Mouse (Mus musculus) frontal cortex, adult 2 months (tissue): ENCODE data around the gene P3h3. TPM values are rescaled to one million over a fixed set of nuclear protein-coding genes. Genes with fewer than 3 reads are reported as not detected.

Experiments used
- polyA plus RNA-seq: library from polyadenylated mRNA; depleted of rRNA; stranded (reverse); fragments of >200 nt; gene quantifications from 2 replicates; pipeline ENCODE4 v1.2.3, GENCODE M21; 2012; rRNA removed

Gene P3h3
- polyA plus RNA-seq, 1 experiment = 83.2 TPM

Other genes with a start within 250 kb of the P3h3 start
- gene C1s2, start 221.7 kb downstream of the P3h3 start, polyA plus RNA-seq = 0.59 and 0.62 TPM in 2 replicates
- gene Lpcat3, start 194.7 kb downstream of the P3h3 start, polyA plus RNA-seq = 43.0 and 45.9 TPM in 2 replicates
- 62.4 and 68.0 TPM in 2 replicates for gene Emg1, start 145.6 kb downstream of the P3h3 start, polyA plus RNA-seq
- 107 and 108 TPM in 2 replicates for gene Phb2, start 145.4 kb downstream of the P3h3 start, polyA plus RNA-seq
- 5.1 and 7.1 TPM in 2 replicates for gene Ptpn6, start 119.0 kb downstream of the P3h3 start, polyA plus RNA-seq
- 383 and 401 TPM in 2 replicates for gene Grcc10, start 116.4 kb downstream of the P3h3 start, polyA plus RNA-seq
- gene Gm45234, start 101.7 kb downstream of the P3h3 start, polyA plus RNA-seq = not detected in 2 replicates
- gene Atn1, start 101.2 kb downstream of the P3h3 start, polyA plus RNA-seq = 75.6 and 84.2 TPM in 2 replicates
- 822 and 850 TPM in 2 replicates for gene Eno2, start 88.1 kb downstream of the P3h3 start, polyA plus RNA-seq
- gene Lrrc23, start 78.0 kb downstream of the P3h3 start, polyA plus RNA-seq = 5.0 and 7.6 TPM in 2 replicates
- 7.0 and 7.3 TPM in 2 replicates for gene Spsb2, start 49.1 kb downstream of the P3h3 start, polyA plus RNA-seq
- gene Tpi1, start 43.5 kb downstream of the P3h3 start, polyA plus RNA-seq = 861 and 922 TPM in 2 replicates
- 133 and 147 TPM in 2 replicates for gene Usp5, start 28.3 kb downstream of the P3h3 start, polyA plus RNA-seq
- gene Cdca3, start 28.2 kb downstream of the P3h3 start, polyA plus RNA-seq = 2.2 and 2.8 TPM in 2 replicates
- 0.50 and 0.53 TPM in 2 replicates for gene Gnb3, start 17.5 kb downstream of the P3h3 start, polyA plus RNA-seq
- gene Gpr162, start 6.2 kb upstream of the P3h3 start, polyA plus RNA-seq = 190 and 200 TPM in 2 replicates
- gene Cd4, start 30.5 kb upstream of the P3h3 start, polyA plus RNA-seq = 0.64 and 1.3 TPM in 2 replicates
- gene Lag3, start 54.0 kb upstream of the P3h3 start, polyA plus RNA-seq = 5.9 and 6.0 TPM in 2 replicates
- 1,541 and 1,645 TPM in 2 replicates for gene Ptms, start 62.4 kb upstream of the P3h3 start, polyA plus RNA-seq
- gene Mlf2, start 73.6 kb upstream of the P3h3 start, polyA plus RNA-seq = 689 and 754 TPM in 2 replicates
- gene Cops7a, start 107.8 kb upstream of the P3h3 start, polyA plus RNA-seq = 261 and 265 TPM in 2 replicates
- gene Pianp, start 138.9 kb upstream of the P3h3 start, polyA plus RNA-seq = 181 and 198 TPM in 2 replicates
- gene Zfp384, start 151.4 kb upstream of the P3h3 start, polyA plus RNA-seq = 49.5 and 54.7 TPM in 2 replicates
- 70.8 and 74.9 TPM in 2 replicates for gene Ing4, start 182.0 kb upstream of the P3h3 start, polyA plus RNA-seq
- 23.0 and 23.9 TPM in 2 replicates for gene Acrbp, start 191.9 kb upstream of the P3h3 start, polyA plus RNA-seq
- gene Lpar5, start 210.2 kb upstream of the P3h3 start, polyA plus RNA-seq = 0.94 and 1.4 TPM in 2 replicates
- 91.3 and 103 TPM in 2 replicates for gene Chd4, start 238.2 kb upstream of the P3h3 start, polyA plus RNA-seq